Mouse (Mus musculus) kidney, adult 9 months (tissue): ENCODE results near the gene Mpst.

ENCODE experiments used
- DNase-seq: peaks from one replicate; pipeline ENCODE4 v3.0.0; 2022

The Mpst gene

DNA sequence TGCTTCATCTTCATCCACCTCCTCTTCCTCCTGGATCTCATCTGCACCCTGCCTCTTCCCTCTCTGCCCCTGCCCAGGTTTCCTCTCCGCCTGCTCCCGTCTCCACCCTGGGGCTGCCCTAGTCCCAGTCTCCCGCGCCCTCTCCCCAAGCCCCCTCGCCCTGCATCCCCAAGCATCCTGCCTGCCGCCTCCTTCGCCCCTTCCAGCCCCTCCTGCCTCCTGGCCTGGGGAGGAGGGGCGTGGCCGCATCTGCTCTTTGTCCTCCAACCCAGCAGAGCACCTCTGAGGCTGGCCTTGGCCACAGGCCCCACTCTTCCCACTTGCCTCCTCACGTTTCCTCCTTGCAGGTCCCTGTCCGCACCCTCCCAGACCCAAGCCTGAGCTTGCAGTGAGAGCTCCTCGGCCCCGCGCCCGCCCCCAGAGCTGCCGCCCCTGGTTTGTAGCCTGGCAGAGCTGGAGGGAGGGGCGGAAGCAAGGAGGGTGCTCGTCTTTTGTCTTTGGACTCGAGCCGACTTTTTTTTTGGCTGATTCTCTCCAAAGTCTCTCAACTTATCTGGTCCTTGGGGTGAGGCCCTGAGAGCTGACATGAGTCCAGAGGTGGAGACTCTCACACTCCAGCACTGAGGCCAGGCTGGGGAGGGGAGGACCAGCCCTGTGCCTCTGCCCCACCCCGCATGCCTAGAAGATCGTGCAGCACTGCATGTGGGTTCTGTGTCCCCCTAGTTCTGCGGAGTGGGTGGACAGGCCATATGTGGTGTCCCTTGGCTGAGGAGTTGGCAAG is 31.2 kb downstream of the Mpst start:
- DNase-seq = no peak

GRCm38 (mm10) chr15:78438018-78438394 is 31.8 kb downstream of the Mpst start:
- no peak for DNase-seq

DNA sequence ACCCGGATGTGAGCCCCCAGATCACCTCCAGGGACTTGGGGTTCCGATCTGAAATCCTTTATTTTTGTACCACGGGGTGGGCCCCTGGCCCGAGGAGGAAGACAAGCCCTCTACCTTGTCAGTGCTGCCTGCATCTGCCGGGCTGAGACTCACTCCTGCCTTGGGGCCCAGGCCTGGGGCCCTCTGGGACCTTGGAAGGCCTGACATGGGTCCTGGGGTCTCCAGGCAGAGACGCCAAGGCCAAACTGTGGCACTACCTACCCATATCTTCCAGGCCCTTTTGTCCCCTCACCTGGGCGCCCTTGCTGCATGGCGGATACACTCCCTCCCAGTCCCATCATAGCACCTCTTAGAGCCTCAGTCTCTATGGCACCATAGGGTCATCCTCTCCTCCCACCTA is 32.3 kb downstream of the Mpst start:
- no peak for DNase-seq

DNA sequence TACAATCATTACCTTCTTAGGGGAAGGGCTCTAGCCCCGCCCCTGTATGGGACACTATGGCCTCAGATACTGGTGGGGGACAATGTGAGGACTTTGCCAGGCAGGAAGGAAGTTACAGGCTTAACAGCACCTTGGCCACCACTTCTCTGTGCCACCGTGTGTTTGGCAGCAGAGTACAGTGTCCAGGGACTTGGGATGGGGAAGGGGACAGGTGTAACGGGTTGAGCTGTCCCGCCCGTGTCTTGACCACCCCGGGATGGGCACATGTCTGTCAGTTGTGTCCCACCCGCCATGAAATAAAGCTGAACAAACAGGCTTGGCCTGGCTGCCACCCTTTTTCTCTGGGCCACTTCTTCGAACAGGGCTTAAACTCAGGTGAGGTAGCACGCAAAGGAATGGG is 32.8 kb downstream of the Mpst start:
- no peak for DNase-seq

DNA sequence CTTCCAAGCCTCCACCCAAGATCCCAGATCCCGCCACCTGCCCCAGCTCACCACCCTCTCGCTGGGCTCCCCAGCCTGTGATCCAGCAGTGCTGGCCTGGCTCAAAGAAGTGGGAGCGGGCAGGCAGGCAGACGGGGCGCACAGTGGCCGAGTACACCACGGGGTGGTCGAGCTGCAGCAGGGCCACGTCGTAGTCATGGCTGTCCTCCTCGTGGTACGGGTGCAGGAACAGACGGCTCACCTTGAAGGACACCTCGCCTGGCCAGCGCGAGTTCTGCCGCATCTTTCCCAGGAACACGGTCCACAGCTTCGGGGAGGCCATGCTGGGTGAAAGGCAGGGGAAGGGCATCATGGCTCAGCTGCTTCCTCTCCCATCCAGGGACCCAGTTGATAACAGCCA is 36.0 kb downstream of the Mpst start:
- DNase-seq = no peak

GRCm38 (mm10) chr15:78443857-78444256 is 37.6 kb downstream of the Mpst start:
- no peak for DNase-seq

- no peak for DNase-seq
Observed at GRCm38 (mm10) chr15:78447121-78447520, 40.9 kb downstream of the Mpst start.

GRCm38 (mm10) chr15:78447746-78448535 is 41.7 kb downstream of the Mpst start:
- DNase-seq = peak; percentile 96

- no peak for DNase-seq
Observed at GRCm38 (mm10) chr15:78449131-78449530, 42.9 kb downstream of the Mpst start.

- DNase-seq = no peak
Observed at GRCm38 (mm10) chr15:78449694-78450418, 43.6 kb downstream of the Mpst start.

- no peak for DNase-seq
Observed at GRCm38 (mm10) chr15:78450419-78450768, 44.2 kb downstream of the Mpst start.

GRCm38 (mm10) chr15:78451201-78451600 is 45.0 kb downstream of the Mpst start:
- no peak for DNase-seq

DNA sequence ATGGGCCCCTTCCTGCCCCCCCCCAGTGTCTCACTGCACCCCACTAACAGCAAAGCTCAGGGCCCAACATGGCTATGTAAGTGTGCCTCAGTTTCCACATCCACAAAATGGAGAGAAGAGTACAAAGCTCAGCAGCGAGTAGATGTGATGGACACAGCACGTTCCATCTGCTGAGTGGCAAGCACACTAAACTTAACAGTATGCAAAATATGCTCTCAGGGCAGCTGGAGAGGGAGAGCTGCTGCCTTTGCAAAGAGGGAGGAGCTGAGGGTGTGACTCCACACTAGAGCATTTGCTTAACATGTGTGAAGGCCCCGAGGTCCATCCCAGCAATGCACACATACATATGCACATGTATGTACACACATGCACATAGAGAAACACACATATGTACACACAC is 46.7 kb downstream of the Mpst start:
- DNase-seq = no peak

GRCm38 (mm10) chr15:78455168-78455567 is 49.0 kb downstream of the Mpst start:
- DNase-seq = no peak

GRCm38 (mm10) chr15:78456051-78456450 is 49.8 kb downstream of the Mpst start:
- no peak for DNase-seq

DNA sequence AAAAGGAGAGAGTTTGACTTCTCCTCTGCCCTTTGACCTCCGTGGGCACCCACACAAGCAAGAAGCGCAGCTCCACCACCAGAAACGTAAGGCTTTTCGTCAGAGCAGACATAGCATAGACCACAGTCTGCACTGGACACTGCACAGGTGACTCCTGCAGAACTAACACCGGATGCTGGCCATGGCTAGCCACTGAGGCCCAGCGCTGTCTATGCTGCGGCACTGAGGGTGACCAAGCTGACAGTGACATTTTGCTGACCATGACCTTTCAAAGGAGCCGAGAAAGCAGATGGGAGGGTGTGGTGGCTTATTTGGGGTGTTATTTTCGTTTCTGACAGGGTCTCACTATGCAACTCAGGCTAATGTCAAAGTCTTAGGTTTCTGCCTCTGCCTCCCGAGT is 51.0 kb downstream of the Mpst start:
- no peak for DNase-seq

GRCm38 (mm10) chr15:78462981-78463380 is 56.8 kb downstream of the Mpst start:
- no peak for DNase-seq
